Mouse (Mus musculus): ENCODE measurements around the gene Pank1.
A peak's percentile ranks its signal among the peaks of the same experiment; 100 is the strongest.

Pank1 gene

DNA sequence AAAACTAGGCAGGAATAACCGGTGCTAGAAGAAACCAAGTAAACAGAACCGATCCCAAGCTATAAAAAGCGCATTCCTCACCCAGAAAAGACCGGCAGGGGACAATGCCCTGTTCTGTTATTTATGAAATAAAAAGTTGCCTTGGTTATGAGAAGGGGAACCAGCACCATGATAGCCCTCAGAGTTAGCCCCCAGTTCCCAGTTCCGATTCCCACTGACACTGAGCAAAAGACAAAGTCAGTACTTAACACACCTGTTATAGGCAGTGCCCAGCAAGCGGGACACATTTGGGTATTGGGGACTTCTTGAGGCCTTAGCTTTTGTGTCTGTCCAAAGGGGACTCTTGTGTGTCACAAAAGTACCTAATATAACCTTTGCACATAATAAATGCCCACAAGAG, 369 bp upstream of the Pank1 start:
- no peak for DNase-seq (ENCODE audit: low read depth)

DNA sequence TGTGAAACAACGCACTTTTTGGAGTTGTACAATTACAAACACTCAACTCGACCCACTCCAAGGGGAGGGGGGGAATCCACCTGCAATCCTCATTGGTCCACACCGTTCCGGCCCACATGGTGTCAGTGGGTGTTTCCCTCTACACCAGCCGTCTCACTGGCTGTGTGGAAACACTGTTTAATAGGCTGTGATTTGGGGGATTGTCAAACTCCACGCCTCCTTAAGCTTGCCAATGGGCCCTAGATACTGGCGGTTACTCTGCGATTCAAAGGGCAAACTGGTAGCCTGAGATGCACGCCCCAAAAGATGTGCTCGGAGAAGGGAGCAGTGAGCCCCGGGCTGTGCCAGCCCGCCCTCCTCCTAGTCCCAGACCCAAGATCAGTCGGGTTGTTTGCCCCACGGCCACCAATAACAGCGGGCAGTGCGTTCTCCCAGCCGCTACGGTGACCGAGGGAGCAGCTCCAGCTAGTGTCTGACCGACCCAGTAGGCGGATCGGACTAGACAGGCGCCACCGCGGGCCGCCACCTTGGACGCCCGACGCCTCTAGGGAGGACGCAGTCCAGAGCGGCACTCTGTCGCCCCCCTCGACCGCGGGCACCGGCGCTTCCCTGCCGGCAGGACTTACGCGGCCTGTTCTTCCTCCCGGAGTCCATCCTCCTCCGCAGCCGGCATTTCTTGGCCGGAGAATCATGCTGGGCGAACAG, 1.2 kb downstream of the Pank1 start:
- peak; percentile 88 for DNase-seq (ENCODE audit: low read depth)

DNA sequence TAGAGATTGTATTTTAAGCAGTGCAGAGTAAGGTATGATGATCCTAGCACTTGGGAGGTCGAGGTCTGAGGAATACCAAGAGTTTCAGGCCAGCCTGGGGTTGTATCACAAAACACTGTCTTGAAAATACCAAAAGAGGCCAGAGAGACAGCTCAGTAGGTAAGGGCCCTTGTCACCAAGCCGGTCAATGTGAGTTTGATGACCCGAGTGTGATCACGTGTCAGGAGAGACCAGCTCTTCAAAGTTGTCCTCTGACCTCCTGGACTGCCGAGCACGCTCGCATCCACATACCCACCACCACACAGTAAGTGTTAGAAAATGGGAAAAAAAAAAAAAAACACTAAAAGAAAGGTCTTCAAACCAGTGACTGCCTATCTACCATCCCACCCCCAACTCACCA, 2.6 kb downstream of the Pank1 start:
- no peak for DNase-seq (ENCODE audit: low read depth)

DNA sequence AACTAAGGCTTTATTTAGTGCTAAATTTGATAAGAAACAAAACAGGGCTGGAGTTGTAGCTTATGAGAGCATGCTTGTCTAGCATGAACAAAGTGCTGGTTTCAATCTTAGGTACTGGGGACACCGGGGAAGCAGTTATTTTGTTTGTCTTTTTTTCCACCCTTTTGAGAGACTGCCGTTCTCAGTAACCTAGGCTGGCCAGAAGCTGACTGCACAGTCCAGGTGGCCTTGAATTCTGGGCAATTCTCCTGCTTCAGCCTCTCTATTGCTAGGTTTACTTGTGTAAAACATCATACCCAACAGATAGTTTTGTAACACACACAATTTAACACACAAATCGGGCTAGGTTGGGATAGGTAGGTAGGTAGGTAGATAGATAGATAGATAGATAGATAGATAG, 9.9 kb downstream of the Pank1 start:
- DNase-seq (ENCODE audit: low read depth) = no peak

DNA sequence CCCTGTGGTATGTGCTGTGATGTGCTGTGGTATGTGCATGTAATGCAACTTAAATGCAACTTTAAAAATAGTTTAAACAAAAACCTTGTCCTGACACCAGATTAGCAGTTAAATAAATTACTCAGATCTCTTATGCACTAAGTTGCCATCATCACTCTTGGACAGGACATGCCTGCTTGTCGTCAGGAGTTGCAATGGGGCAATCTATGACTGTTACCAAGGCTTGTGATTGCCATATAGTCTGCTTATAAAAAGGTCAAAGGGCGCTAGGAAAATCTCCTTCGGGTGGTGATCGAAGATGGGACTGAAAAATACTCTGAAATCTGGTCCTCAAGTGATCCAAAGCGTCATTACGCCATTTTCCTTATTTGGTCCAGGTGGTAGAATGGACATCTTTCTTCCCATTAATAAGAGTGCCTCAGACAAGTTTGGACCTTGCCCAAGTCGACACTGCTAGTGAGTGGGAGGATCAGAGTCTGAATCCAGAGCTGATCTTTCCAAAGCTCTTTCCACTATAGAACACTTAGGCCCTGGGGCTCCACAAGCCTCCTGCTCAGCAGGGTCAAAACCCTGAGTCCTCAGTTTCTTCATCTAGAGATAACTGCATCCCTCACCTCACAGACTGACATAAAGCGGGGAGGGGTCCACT, 11.0 kb downstream of the Pank1 start:
- no peak for DNase-seq (ENCODE audit: low read depth)

DNA sequence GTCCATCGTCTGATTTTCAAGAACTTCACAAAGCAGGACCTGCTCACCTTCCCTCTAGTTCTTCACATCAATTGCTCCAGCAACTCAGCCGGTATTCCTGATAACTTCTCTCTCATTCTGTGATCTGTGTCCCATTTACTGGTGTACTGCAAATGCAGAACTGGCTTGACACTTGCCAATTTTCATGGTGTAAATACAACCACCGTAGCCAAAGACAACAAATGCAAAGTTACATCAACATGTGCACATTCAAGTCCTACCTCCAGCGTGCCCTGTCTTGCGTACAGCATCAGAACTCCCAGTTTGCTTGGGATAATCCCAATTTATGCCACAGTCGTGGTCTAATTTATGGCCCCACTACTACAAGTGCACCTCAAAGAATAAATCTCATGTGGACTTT, 15.5 kb downstream of the Pank1 start:
- no peak for DNase-seq (ENCODE audit: low read depth)

DNA sequence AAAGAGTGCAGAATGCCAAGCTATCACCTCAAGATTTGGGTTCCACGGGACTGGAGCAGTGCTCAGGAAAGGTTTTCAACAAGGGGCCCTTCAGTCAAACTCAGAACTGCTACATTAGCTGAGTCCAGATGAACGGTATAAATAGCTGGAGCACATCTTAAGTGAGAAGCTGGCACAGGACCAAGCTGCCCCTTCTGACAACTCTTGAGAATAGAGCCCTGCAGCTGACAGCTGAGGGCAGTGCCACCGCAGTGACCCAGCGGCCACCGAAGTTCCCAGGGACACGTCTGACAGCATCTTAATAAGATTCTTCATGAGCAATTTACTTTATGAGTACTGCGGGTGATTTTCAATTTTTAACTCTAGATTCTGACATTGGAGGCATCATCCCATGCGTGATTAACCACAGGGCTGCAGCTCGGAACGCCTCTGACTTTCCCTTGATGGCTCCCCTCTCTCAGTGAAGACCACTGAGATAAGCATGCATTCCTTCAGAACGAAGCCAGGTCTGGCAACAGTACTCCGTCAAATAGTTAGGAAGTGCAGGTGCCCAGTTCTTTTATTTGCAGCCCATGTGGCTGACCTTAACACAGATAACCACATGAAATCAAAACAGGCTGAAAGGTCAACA, 23.1 kb downstream of the Pank1 start:
- DNase-seq (ENCODE audit: low read depth) = no peak

DNA sequence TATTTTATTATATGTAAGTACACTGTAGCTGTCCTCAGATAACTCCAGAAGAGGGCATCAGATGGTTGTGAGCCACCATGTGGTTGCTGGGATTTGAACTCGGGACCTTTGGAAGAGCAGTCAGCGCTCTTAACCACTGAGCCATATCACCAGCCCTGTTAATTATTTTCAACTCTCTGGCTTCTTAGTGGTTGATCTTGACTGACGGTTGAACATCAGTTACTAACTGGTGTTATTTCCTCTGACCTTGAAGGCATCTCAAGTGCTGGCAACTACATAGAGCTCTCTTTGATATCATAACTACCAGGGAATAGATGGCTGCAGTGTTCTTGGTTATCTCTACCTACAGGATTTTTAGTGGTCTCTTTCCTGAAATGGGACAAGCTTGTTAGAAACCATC, 28.1 kb downstream of the Pank1 start:
- DNase-seq (ENCODE audit: low read depth) = no peak

DNA sequence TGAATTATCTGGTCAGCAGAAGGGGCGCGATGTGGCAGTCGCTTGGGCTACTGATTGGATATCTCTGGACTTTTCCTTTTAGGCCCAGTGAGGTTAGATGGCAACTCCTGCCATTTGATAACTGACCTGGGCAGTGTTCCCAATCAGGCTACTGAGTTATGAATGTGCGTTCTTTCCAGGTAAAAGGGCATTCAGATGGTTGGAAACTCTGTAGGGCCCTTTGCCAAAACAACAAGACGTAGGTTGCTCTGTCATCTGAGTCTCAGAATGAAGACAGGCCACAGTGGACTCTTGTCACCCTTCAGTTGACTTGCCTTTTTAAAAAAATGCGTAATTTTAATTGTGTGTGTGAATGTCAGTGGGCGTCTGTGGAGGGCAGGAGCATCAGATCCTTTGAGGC, 29.8 kb downstream of the Pank1 start:
- no peak for DNase-seq (ENCODE audit: low read depth)

DNA sequence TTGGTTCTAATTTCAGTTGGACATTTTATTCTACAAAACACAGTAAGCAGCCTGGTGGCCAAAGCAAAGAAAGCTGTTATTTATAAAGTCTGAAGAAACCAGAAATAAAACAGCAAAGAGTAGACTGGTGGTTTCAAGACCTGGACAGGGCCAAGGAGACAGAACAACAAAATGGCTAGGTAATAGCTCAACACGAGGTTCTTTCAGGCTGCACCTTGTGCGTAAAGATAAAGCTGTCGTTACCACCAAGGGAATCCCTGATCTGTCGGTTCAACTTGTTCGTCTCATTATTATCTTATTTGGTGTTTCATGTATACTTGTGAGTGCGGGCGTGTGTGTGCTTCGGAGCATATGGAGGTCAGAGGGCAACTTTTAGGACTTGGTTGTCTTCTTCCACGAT, 31.1 kb downstream of the Pank1 start:
- no peak for DNase-seq (ENCODE audit: low read depth)

DNA sequence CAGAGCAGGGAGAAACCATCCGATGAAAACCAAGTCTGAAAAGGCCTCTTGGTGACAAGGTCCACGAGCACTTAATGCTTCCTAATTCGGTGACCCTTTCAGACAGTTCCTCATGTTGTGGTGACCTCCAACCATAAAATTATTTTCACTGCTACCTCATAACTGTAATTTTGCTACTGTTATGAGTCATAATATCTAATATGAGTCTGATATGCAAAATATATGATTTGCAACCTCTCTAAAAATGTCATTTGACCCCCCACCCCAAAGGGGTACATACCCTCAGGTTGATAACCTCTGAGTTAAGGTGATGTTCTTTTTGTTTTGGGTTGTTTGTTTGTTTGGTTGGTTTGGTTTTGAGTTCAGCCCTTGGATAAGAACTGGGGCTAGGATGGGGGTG, 32.2 kb downstream of the Pank1 start:
- DNase-seq (ENCODE audit: low read depth) = no peak

DNA sequence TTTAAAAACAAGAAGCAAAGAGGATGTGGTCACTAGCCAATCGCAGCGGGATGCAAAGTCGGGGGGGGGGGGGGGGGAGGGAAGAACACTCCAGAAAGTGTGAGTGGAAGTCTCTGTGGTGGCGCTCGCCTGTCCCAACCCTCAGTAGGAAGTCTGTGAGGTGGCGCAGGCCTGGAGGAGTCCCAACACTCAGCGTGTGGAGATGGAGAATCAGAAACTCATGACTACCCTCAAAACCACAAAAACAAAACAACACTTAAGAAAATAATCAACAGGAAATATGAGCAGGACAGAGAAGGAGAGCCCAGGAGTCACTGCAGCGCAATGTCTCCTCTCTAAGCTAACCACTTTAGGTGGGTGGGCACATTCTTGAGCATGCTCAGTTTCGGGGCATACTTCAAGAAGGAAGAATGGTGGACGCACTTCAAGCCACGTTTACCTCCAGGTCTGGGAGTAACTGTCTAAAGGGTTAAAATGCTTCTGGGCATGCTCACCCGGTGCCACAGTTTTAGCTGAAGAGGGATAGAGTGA, 32.7 kb downstream of the Pank1 start:
- DNase-seq (ENCODE audit: low read depth) = no peak

DNA sequence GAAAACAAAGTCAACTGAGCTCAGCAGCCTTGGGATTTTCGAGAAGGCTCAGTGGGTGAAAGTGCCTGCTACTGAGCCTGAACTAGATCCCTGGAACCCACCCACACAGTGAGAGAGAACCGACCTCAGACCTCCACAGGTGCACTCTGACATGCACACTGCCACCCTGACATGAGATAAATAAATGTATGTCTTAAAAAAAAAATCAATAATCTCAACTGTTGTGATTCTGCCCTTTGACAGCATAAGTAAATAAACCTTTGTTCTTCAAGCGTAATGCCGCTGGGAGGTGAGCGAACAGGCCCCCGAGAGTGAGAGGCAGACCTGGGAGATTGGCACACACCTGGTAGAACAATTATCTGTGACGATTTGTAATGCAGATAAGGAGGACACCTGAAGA, 33.2 kb downstream of the Pank1 start:
- DNase-seq (ENCODE audit: low read depth) = no peak

DNA sequence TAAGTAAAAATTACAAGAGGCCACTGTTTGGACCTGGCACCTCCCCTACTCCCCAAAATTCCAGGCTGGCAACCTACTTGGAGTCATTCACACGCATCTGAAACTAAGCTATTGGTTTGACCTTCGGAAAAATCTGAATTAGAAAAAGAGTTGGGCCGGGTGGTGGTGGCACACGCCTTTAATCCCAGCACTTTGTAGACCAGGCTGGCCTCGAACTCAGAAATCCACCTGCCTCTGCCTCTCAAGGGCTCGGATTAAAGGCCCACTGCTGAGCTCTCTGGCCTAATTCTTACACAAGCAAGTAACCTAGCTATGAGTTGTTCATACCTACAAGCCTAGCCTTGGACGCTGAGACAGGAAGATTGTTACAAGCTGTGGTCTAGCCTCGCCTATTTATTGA, 33.9 kb downstream of the Pank1 start:
- DNase-seq (ENCODE audit: low read depth) = no peak

DNA sequence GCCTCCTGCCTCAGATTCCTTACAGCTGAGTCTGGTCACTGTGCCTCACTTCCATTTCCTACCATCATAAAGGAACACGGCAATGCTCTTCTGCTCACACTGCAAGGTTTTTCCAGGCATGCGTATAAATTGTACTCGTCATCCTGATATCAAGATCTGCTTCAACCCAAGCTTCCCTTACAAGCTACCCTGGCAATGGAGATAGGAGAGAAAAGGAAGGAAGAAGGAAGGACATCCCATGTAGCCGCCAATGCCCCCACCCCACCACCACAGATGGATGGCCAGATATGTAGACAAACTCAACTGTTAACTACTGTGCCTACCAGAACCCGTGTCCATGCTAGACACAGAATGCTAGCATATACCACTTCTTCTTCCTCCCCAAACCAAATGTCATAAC, 34.5 kb downstream of the Pank1 start:
- no peak for DNase-seq (ENCODE audit: low read depth)

DNA sequence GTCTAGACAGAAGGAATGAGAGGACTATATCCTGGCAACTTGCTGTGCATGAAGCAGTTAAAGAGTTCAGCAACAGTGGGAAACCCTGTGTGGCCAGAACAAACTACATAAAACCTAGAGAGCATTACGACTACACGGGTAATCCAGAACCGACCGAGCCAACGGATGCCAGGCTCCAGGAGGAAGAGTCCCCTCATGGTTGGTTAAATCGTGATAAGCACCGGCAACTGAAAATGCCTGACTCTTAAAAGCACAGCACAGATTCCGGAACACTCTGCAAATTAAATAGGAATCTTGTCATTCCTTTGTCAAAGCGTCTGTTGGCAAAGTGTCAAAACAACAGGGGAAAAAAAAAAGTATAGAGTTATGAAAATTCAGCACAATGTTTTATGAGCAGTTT, 35.2 kb downstream of the Pank1 start:
- DNase-seq (ENCODE audit: low read depth) = no peak

DNA sequence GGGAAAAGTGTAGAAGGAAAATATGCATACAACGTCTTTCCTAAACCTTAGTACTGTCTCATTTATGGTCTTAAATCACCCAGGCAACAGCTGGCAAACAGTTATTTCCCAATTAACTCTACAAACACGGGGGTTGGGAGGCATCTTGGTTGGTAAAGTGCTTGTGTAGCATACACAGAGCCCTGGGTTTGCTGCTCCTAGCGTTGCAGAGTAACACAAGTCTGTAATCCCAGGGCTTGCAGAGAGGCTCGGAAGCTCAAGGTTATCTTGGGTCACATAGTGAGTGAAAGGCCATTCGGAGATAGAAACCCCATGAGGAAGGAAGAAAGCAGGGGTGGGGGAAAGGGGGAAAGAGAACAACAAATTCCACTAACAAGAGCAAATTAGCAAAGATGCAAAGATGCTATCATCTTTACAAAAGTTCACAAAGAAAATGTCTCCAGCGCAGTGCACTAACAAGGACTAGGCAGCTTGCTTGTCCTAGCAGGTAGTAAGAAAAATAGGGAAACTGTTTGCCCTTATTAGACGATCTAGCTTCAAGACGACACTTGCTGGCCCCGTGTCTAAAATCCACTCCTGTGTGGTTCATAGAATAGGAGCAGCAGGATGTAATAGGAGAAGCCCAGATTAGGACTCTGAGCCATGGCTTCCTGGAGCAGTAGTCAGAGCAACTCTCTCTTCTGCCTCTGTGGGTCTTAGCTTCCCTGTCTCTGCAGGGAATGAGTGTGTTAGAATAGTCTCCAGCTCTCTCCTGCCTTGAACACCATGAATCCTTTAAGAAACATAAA, 37.3 kb downstream of the Pank1 start:
- no peak for DNase-seq (ENCODE audit: low read depth)

DNA sequence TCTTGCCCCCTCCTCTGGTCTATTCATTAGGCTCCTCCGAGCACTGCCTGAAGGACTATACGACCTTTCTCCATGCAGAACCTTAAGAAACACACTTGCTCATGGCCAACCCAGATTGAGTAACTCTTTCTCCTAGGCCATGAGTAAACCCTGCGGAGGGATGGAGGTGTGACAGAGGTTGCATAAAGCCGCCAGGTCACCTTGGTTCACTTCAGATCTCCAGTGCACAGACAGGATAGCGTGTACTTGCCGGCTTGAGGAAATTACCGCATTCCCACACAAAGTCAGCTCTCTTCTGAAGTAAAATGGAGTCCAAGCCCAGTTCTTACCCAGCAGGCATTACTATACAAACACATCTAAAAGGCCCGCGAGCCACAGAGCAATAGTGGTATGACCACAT, 40.6 kb downstream of the Pank1 start:
- DNase-seq (ENCODE audit: low read depth) = no peak

DNA sequence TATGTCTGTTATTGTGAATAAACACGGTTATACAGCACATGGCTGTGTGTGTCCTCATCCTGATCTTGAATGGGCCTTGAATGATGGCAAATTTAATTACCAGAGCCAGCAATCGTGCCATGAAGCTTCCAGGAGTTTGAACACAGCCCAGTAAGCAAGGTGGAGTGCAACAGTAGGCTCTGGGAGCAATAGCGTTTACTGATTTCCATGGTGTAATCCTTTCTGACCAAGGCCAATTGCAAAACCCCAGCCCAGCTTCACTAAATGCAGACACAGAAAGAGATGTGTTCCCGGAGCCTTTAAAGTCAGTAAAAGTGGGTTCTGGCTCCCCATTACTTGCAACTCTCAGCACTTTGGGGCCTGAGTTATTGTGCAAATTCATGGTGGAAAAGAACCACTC, 47.6 kb downstream of the Pank1 start:
- DNase-seq (ENCODE audit: low read depth) = no peak

DNA sequence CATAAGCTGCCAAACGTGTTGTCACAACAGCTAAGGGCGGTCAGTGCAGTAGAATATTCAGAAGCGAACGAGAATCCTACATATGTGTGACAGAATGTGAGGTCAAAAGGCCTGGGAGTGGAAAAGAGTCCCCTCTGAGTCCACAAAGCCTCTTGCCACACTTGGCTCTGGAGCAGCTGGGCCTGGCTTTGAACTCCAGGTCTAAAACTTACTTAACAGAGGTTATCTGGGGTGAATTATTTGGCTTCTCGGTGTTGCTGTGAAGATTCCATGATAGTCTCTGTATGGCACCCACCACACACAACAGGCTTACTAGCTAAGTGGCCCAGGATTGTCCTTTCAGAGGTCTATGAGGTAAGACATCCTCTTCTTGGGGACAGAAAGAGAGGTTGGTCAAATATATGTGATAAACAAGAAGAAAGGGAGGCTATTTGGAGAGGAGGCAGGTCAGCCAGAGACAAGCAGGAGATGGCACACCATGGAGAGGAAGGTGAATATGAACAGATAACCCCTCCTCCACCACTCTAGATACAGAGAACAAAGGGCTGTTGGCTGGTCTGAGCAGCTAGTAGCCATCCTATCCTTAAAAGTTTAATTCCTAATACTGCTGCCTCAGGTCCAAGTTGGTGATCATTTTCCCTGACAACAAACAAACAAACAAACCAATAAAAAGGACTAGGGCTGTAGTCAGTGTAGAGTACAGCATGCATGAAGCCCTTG, 51.2 kb downstream of the Pank1 start:
- DNase-seq (ENCODE audit: low read depth) = no peak

DNA sequence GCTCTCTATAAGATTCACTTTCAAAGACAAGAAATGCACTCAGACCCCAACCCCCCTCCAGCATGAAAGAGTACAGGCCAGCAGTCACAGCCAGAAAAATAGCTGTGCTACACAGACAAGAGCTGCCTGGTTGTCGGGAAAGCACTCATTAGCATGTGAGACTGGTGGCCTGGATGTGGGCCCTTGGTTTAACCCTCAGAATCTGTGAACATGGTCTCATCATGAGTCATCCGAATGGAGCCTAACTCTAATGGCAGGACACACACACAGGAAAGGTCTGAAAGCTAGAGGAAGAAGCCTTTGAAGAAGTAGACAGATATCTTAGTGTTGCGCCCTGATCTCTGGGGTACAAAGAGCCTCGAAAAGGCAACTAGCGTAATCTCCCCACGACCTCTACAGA, 51.8 kb downstream of the Pank1 start:
- DNase-seq (ENCODE audit: low read depth) = no peak
